Mouse (Mus musculus) brain, adult 10 weeks (tissue): Measurements from ENCODE around the gene Gm10142. TPM values are rescaled to one million over a fixed set of nuclear protein-coding genes. Genes with fewer than 3 reads are reported as not detected.

Experiments
- polyA plus RNA-seq: library from polyadenylated mRNA; stranded (reverse); fragments of 350-450 nt; fragmentation: Illumina TruSeq; extraction: RNeasy Lipid Tissue Mini Kit (QIAGEN cat#74804); gene quantifications from one replicate; pipeline ENCODE4 v1.2.3, GENCODE M21; 2015; ENCODE audit warnings: low read depth, low replicate concordance

Gene Gm10142
- not detected for polyA plus RNA-seq

GRCm38 (mm10) chr10:77715507-77715906 is at the start of gene Gm10142:
Gene Gm10142 (plus strand): TSS chr10:77715807.

GRCm38 (mm10) chr10:77685895-77686664 is 29.5 kb upstream of the Gm10142 start, which contains the start of gene Tspear:
Gene Tspear (plus strand): TSS chr10:77686569.

GRCm38 (mm10) chr10:77690356-77690807 is 25.2 kb upstream of the Gm10142 start, which contains the start of gene Gm19402:
Gene Gm19402 (minus strand): TSS chr10:77690757.

GRCm38 (mm10) chr10:77697133-77697532 is 18.5 kb upstream of the Gm10142 start, which contains the start of gene Gm9508:
Gene Gm9508 (minus strand): TSS chr10:77697233.

GRCm38 (mm10) chr10:77706326-77706725 is 9.3 kb upstream of the Gm10142 start, which contains the start of gene Gm10272:
Gene Gm10272 (plus strand): TSS chr10:77706626.

GRCm38 (mm10) chr10:77711157-77711556 is 4.5 kb upstream of the Gm10142 start, which contains the start of gene Gm10024:
Gene Gm10024 (plus strand): TSS chr10:77711457.

GRCm38 (mm10) chr10:77720299-77720698 is 4.7 kb downstream of the Gm10142 start, which contains the start of gene Krtap12-1:
Gene Krtap12-1 (plus strand): TSS chr10:77720599.

GRCm38 (mm10) chr10:77726186-77726585 is 10.6 kb downstream of the Gm10142 start, which contains the start of gene Gm10100:
Gene Gm10100 (plus strand): TSS chr10:77726486.

GRCm38 (mm10) chr10:77741924-77742688 is 26.5 kb downstream of the Gm10142 start, which contains the start of gene Gm18596:
Gene Gm18596 (minus strand): TSS chr10:77742638.

GRCm38 (mm10) chr10:77751254-77751653 is 35.6 kb downstream of the Gm10142 start, which contains the start of gene Gm9736:
Gene Gm9736 (minus strand): TSS chr10:77751354.

GRCm38 (mm10) chr10:77759582-77759981 is 44.0 kb downstream of the Gm10142 start, which contains the start of gene Gm3233:
Gene Gm3233 (minus strand): TSS chr10:77759682.

Other genes starting within 250 kb of the Gm10142 start
- 33.6 TPM for gene Fam207a, start 200.0 kb upstream of the Gm10142 start, polyA plus RNA-seq
- gene Itgb2, start 185.6 kb upstream of the Gm10142 start, polyA plus RNA-seq = 5.1 TPM
- 81.4 TPM for gene Pttg1ip, start 134.1 kb upstream of the Gm10142 start, polyA plus RNA-seq
- gene Sumo3, start 109.7 kb upstream of the Gm10142 start, polyA plus RNA-seq = 222 TPM
- gene Gm49325, start 109.6 kb upstream of the Gm10142 start, polyA plus RNA-seq = 7.8 TPM
- gene Ube2g2, start 93.5 kb upstream of the Gm10142 start, polyA plus RNA-seq = 47.4 TPM
- gene Tspear, start 29.2 kb upstream of the Gm10142 start, polyA plus RNA-seq = 0.58 TPM
- gene Gm19402, start 25.1 kb upstream of the Gm10142 start, polyA plus RNA-seq = not detected
- not detected for gene Gm9508, start 18.6 kb upstream of the Gm10142 start, polyA plus RNA-seq
- not detected for gene Gm10272, start 9.2 kb upstream of the Gm10142 start, polyA plus RNA-seq
- gene Gm10024, start 4.3 kb upstream of the Gm10142 start, polyA plus RNA-seq = not detected
- gene Krtap12-1, start 4.8 kb downstream of the Gm10142 start, polyA plus RNA-seq = not detected
- not detected for gene Gm10100, start 10.7 kb downstream of the Gm10142 start, polyA plus RNA-seq
- not detected for gene Gm18596, start 26.8 kb downstream of the Gm10142 start, polyA plus RNA-seq
- gene Gm9736, start 35.5 kb downstream of the Gm10142 start, polyA plus RNA-seq = not detected
- gene Gm3233, start 43.9 kb downstream of the Gm10142 start, polyA plus RNA-seq = not detected
- not detected for gene Gm3238, start 55.5 kb downstream of the Gm10142 start, polyA plus RNA-seq
- gene Gm7138, start 61.1 kb downstream of the Gm10142 start, polyA plus RNA-seq = not detected
- gene Gm3250, start 66.7 kb downstream of the Gm10142 start, polyA plus RNA-seq = not detected
- gene Gm7137, start 72.4 kb downstream of the Gm10142 start, polyA plus RNA-seq = not detected
- gene Gm9639, start 79.3 kb downstream of the Gm10142 start, polyA plus RNA-seq = not detected
- not detected for gene Gm19668, start 83.3 kb downstream of the Gm10142 start, polyA plus RNA-seq
- gene Gm9507, start 96.0 kb downstream of the Gm10142 start, polyA plus RNA-seq = not detected
- not detected for gene Gm2696, start 98.9 kb downstream of the Gm10142 start, polyA plus RNA-seq
- not detected for gene Krtap10-4, start 111.3 kb downstream of the Gm10142 start, polyA plus RNA-seq
- not detected for gene Krtap10-10, start 120.1 kb downstream of the Gm10142 start, polyA plus RNA-seq
- not detected for gene Gm36176, start 131.0 kb downstream of the Gm10142 start, polyA plus RNA-seq
- gene Gm10318, start 137.1 kb downstream of the Gm10142 start, polyA plus RNA-seq = not detected
- not detected for gene Gm3285, start 146.2 kb downstream of the Gm10142 start, polyA plus RNA-seq
- gene Lrrc3, start 186.7 kb downstream of the Gm10142 start, polyA plus RNA-seq = 6.6 TPM